Mouse (Mus musculus): ENCODE measurements at regions not wholly inside any gene's neighbourhood (a gene's known extent, or its start where the extent isn't known, plus 50 kb on each side); places are given as distances from the start of the nearest gene placed in this dataset.

DNA sequence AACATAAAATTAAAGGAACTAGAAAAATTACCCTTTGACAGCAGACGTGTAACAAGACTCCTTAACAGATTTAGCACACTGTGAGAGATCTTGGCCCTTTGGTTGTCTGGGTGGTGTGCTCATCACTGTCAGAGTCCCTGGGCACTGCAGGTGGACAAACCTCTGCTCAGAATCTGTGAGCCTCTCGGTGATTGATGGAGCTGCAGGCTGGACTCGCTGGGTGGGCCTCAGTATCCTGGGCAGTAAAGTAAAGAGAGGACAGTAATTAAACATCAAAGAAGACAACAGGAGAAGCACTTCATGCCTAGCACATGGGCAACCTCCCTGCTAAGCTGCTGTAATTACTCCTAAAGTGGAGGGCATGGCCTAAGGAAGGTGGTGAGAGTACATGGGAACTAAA lies 180.2 kb upstream of the Egflam start:
- no peak for DNase-seq

DNA sequence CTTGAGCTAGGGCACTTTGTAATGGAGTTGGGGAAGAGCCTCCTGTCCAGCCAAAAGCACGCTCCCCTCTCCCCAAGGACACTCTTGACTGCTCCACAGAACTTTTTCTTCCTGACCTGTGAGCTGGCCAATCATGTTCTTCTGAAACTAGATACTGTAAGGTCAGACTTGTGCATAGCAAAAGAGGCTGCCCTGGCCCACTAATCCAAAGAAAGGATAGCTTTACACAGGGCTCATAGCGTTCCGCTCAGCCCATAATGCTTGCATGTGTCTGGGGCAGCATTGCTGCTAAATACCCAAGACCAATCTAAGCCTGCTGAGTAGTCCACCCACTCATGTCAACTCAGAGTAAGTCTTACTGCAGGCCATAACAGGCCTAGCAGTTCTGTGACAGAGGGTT lies 189.0 kb upstream of the Egflam start:
- DNase-seq: no peak

DNA sequence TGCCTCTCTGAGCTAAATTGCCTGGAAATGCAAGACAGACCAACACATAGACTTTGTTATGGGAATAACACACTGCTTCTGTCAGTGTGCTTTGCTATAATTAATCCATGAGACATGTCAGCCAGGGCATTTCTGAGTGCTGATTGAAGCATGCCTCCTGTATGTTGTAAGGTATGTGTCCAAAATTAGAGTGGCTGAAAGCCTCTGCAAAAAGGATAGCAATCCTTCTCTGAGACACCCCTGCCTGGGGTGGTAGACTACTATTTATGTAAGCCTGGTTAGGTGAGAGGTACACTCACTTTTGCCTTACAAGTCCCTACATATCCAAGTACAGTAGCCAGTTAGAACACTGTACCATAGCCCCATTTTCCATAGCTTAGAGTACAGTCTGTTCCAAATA lies 193.3 kb upstream of the Egflam start:
- no peak for DNase-seq

DNA sequence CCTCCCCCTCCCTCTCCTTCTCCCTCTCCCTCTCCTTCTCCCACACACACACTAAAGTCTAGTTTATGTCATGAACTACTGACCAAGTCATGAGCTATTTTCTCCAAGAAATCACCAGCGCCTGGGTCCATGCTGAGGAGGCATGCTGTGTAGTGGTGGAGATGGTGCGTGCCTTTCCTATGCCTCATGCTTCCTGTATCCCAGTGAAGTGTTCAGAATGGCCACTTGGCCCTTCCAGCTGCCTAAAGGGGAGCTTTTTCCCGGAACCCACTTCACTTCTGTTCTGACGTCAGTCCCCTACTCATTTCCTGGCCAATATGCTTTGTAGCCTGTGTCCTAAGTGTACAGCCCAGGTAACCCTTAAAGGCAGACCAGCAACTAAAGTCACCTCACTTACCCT lies 199.1 kb upstream of the Egflam start:
- DNase-seq: no peak

DNA sequence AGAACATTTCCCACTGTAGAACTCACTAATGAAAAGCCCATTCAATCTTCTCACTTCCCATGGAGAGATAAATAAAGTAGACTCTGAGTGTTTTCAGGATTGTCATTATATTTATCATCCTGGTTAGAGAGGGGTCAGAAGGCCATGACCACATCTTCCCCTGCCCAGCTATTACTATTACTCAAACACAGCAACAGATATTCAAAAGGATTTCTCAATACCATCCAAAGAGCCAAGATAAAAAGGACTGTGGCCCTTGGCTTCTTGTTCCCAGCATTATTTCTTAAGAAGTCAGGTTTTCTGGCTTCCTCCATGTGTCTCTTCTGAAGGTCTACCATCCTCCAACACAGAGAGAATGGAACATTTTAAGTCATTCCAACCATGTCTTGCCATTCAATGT lies 199.6 kb upstream of the Egflam start:
- no peak for DNase-seq

DNA sequence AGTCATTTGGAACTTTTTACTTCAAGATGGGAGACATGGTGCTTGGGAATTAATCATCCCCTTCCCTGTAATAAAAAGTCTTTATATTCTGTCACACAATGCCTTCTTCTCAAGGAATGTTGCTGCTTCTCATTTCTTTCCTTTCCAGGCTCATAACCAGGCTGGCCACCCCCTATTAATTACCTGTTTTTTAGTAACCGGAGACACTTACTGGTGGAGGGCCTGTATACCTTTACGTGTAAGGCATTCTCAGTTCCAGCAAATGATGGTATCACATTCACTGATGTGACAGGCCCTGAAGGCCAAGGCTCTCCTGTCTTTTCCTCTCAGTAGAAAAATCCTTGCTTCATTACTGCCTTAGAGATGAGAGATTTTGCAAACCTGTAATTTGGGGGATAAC lies 203.3 kb upstream of the Egflam start:
- no peak for DNase-seq

DNA sequence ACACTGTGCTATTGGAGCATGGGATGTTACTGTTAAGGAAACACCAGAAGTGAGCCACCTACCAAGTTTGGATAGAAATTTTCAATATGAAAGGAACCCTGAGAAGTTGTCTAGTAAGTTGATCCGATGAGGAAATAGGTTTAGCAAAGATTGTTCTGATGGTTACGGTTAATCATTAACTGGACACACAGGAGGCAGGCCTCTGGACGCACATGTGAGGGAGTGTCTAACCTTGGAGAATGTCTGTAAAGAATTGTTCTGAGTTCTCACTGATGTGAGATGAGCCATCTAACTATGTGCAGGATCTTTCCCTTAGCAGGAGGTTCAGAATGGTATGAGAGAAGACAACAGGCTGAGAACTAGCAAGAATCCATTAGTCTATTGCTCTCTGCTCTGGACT lies 205.8 kb upstream of the Gdnf start:
- no peak for DNase-seq

DNA sequence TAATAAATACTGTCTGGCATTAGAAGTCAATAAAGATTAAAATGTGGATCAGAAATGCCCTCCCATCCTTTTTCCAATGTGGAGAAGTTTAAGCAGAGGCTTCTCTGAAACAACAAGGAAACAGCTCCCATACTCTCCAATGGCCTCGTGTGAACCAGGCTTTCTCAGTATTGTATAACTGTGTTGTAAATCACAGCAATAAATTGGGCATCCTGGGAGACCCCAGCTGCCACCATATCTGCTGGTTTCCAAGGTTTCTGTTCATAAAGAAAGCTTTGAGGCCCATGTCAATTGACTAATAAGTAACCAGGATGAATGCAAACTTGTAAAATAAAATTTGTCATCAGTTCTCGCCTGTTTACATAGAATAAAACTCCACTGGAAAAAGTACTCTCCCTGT lies 192.7 kb upstream of the Gdnf start:
- DNase-seq: no peak

DNA sequence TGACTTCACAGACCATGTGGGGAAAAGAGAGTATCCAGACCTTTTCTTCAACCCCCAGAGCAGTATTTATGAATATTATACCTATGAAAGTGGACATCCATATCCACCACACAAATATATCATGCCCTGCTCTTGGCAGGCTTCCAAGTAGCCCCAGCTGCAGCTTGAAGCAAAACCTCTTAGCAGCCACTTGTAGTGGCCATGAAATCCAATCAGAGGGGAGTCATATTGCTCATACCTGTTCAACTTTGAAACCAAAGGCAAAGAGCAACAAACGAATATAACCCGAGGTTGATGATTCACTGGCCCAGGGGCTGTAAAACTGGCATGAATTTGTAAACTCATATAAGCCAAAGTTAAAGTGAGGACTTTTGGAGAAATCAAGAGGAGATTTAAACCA lies 187.6 kb upstream of the Gdnf start:
- no peak for DNase-seq

DNA sequence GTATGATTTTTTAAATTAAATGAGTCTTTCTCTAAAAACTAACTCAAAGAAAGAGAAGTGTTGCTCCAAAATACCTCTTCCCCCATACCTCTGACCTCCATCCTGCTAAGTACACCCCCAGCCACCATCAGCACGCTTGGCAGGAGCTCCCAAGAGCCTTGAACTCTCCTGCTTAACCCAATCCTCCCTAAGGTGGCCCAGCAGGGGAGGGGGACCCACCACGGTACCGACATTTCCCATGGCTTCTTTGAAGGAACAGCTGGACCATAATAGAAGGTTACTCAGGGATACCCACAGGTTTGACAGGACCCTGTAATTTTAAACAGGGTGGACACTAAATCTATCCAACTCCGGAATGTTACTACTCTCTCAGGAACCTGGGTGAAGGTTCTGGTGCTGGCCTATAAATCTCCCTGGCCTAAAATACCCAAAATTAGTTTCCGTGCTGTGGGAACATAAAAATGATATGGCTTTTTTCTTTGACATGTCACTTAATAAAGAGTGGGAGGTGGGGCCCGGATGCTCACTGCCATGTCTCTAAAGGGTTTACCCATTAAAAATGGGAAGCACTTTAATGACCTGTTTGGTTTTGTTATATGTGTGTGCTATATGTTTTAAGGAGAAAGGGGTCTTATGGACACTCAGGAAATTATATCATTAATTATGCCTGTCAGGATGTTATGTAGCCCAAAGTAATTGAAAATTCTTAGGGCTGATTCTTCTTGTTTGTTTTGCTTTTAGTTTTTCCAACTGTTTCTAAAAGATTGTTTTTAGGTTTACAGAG lies 185.8 kb upstream of the Gdnf start:
- no peak for DNase-seq

DNA sequence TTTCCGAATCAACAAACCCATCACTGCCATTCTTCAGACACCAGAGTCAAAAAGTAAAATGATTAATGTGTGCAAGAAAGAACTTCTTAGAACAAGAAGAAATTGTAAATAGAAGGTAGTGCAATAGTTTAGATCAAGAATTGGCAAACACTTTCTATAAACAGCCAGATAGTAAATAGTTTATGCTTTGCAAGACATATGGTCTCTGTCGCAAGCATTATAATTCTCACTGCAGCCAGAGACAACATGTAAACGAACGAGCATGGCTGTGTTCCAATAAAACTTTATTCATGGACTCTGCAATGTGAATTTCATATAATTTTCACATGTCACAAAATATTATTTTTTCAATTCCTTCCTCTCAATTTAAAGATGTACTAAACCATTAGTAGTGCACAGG lies 180.8 kb upstream of the Gdnf start:
- DNase-seq: no peak

DNA sequence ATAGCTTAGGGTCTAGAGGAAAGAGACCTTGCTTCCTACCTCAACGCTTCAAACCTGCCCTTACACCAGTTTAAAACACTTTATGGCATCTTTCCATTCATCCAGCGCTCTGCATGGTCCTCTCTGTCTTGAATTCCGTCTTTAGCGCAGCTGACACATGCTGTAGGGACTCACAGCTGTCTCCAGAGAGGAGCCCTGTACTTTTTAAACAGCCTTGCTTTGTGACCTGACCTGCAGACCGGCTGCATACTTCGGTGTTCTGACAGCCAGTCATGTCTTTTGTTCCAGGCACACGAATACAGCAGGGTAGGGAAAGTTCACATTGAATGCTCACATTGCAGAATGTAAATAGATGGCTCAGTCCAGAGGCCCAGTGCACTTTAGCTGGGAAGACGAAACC lies 175.4 kb upstream of the Gdnf start:
- DNase-seq: no peak

DNA sequence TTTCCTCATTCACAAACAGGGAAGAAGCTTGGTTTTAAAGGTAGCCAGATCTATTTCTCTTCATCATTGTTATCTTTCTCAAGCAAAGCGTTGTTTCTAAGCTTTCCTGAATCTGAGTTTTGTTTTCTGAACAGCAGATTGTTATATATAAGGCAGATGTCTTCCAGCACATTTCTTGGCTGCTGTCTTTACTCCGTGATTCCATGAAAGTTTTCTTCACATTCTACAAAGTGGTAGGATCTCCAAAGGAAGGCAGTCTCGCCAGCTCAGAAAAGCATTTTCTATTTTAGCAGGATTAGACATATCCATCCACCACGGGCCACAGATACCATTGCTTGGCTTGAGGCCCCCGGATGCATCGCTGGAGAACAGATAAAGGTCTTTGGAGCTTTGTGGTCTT lies 171.2 kb upstream of the Gdnf start:
- DNase-seq: no peak

DNA sequence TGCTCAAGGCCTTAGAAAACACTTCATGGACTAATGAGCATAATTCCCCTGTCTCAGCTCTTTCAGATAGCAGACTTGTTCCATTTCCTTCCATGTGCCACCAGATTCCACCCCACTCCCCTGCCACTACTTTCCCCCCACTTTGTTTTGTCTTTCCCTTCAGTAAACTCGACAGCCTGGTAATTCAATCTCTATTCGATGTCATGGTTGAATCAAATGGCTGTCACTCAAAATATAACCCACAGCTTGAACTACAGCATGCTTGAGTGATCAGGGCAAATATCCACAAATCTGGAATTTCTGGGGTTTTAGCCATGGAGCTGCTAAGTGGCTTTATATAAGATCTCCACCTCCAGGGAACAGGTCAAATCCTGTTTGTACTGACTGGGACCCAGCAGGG lies 168.6 kb upstream of the Gdnf start:
- DNase-seq: no peak

DNA sequence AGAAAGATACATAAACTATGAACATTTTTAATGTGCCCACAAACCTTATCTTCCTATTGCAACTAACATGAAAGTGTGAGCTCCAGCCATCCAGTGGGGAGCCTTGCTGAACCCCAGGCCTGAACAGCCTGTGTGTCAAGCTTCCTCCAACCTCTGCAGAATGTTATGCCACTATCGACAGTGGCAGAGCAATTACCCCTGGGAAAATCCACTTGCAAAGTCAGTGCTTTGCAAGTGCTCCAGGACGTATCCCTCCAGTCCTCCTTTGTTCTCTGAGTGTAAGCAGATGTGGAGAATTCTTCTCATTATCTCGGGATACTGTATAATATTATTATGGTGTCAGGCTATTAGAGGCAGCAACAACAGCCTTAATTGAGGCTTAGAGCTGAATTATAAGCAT lies 159.9 kb upstream of the Gdnf start:
- DNase-seq: no peak

DNA sequence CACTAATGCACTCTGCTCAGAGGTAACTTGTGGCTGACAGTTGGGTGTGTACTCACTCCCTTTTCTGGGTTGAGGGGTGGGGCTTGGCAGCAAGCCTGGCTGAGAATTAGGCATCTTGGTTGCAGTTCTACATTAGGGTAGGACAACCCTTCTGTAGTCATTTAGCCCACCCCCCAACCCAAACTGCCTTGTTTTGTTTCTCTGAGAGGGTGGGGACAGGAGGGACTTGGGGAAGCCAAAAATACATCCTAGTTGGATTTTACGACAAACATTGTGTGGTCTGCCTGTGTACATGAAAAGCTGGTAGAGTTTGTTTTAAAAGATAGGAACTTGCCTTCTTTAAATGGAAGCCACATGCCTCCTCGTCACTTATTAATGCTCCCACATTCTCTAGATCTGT lies 146.8 kb upstream of the Gdnf start:
- no peak for DNase-seq

DNA sequence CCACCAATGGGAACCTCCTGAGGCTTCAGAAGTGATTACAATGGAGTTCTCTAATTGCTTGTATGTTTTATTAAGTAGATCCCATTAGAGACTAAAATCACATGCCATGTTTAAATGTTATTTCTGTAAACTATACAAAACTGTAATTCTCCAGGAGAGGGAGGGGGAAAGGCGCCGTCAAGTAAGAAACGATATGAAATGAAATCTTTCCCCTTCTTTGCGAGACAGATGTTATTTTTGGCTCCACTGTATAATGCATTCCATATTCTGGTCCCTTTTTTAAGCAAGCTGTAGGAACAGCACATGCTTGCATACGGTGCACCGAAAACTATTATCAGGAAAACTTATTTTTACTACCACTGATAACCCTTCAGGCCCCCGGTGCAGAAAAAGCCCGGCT lies 141.0 kb upstream of the Gdnf start:
- no peak for DNase-seq

DNA sequence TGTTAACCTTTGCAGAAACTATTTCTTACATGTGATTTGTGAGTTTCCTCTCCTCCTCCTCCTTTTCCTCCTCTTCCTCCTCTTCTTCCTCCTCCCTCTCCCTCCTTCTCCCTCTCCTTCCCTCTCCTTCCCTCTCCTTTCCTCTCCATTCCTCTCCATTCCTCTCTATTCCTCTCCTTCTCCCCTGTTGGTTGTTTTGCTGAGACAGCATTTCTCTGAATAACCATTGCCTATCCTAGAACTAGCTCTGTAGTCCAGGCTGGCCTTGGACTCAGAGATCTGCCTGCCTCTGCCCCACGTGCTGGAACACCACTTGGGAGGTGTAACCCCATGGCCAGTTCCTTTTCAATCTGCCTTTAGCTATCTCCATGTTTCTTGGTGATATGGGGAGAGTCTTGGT lies 133.7 kb upstream of the Gdnf start:
- no peak for DNase-seq

DNA sequence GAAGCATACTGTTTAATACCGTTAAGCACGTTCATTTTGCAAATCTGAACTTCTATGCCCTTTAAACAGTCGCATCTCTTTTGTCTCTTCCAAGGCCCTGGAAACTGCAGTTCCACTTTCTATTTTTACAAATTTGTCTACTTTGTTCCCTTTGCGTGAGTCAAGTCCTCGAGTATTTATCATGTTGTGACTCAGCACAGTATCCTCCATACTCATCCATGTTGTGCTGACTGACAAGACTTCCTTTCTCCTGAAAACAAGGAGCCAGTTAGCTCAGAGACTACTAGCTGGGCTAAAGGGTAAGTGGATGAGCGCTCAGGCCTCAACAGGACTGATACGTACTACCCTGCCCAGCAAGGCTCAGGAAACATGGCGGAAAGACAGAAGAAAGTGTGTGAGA lies 131.9 kb upstream of the Gdnf start:
- DNase-seq: no peak

DNA sequence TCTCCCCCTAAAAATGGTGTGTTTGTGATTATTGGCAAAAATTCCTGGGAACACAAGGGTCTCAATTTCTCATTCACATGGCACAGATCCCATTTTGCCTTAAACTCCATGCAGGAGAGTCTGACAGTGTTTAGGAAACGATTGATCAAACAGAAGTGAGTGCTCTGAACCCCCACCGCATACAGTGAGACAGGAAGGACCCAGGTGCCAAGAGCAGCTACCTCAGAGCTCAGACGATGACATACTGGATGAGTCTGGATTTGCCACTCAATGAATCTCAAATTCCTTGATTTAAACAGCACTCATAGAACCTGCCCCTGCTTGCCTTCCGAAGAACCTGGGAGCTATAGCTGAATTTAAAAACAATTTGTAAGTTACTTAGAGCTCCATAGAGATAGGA lies 129.6 kb upstream of the Gdnf start:
- no peak for DNase-seq

DNA sequence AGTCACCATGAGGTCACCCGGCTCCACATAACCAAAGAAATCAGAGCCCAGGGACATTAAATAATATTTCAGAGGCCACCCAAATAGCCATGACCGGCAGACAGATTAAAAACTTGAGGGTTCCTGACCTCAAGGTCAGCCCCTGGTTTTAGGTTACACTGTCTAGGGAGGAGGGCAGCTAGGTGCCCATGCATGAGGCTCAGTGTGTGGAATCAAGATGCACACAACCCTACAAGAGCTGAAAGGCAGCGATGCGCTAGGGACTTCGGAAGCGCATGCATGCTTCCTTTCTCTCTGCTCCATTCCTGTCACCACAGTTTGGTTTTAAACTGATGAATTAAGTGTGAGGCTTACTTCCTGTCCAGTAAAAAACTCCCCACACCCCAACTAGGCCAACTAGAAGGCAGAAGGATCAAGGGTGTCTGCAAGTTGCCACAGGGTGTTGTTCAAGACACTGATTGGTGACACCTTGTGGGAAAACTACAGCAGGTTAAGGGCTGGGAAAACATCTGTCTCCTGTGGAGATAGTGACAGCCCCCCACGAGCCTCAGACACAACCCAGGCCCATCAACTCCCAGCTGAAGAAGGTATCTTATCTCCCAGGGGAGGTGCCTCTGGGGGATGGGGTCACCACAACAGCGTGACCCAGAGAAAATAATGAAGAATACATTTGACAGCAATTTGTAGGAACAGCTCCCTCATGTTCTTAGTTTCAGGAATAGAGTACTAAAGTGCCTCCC lies 127.2 kb upstream of the Gdnf start:
- no peak for DNase-seq

DNA sequence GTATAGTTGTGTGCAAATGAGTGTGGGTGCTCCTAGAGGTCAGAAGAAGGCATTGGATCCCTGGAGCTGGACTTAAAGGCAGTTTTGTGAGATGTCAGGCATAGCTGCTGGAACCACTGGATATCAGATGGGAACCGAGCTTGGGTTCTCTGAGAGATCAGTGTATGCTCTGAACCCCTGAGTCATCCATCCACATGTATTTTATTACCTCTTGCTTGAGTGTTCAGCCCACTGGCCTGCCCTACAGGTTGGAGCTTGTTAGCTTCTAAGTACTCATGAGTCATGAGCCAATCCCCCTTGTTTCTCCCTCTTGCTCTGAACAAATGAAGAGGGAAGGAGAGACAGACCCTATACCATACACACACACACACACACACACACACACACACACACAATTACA lies 119.4 kb upstream of the Gdnf start:
- DNase-seq: no peak

DNA sequence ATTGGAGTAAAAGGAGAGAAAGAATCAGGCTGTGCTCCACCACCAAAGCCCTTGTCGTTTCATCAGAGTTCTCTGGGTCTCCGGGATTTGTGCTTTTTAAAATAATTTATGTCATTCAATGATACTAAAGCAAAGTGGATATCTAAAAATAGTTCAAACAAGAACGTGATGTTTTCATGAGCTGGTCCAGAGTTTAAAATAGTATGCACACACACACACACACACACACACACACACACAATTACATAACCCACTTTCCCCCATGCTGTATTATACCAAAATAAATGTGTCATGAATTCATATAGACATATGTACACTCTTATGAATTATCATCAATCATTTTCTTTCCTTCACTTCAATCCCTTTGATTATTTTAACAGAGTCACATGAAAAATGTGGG lies 118.5 kb upstream of the Gdnf start:
- no peak for DNase-seq

DNA sequence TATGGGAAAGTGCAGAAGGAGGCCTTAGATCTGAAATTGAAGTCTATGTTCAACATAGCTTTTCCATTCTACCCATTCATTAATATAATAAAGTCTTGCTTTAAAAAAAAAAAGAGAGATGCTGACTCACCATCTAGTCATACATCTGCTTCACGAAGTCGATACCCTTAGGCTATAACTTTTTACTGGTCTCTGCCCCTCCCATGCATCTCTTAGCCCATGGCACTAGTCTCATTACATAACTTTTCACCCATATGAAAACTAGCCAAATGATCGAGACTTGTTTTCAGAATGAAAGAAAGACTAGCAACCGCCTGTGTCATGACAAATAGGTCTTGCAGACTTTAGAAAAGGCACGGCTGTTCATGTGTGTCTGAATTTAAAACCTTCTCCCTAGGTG lies 116.6 kb upstream of the Gdnf start:
- no peak for DNase-seq

DNA sequence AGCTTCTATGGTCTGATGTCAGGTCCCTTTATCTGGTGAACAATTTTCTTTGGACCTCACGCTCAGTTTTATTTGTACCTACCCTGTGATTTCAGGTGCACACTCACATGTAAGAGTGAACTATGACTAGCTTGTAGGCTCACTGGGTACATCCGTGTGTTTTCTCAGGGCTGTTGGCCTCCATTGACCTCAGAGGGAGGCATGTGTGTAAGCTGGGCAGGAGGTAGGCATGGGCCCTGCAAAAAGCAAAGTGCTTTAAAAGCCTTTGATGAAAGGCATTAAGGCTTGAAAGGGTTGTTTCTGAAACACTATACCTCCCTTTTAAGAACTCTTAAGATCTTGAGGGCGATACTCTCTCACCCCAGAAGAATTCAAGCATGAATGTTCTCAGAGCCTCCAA lies 112.9 kb upstream of the Gdnf start:
- no peak for DNase-seq
